Mouse (Mus musculus) cerebellum, postnatal 36 days (tissue): ENCODE data around the gene H13.

ENCODE experiments used
- DNase-seq, 2 experiments: peaks; one replicate each; pipeline ENCODE4 v3.0.0; 2021 to 2022; ENCODE audit warnings: mixed read lengths in 2 of 2

Gene H13

GRCm38 (mm10) chr2:152669256-152669638 lies at the start of gene H13:
Gene H13, plus strand, starts transcription at chr2:152669461.
- peak; percentile 89 for DNase-seq

- no peak for DNase-seq
These were observed 48.7 kb upstream of the H13 start for GRCm38 (mm10) chr2:152620367-152621134.

- DNase-seq, result no peak
These were observed 47.1 kb upstream of the H13 start for GRCm38 (mm10) chr2:152622151-152622550.

GRCm38 (mm10) chr2:152622953-152623352 lies 46.3 kb upstream of the H13 start, which contains the start of gene Defb25:
Gene Defb25, minus strand, starts transcription at chr2:152623053.
- DNase-seq, result no peak

GRCm38 (mm10) chr2:152624566-152624965 lies 44.7 kb upstream of the H13 start:
- DNase-seq, result no peak

GRCm38 (mm10) chr2:152625256-152625655 lies 44.0 kb upstream of the H13 start:
- no peak for DNase-seq

GRCm38 (mm10) chr2:152626774-152627591 lies 42.3 kb upstream of the H13 start, which contains the start of gene Rem1:
Gene Rem1, plus strand, starts transcription at chr2:152626951.
- DNase-seq, result no peak

- DNase-seq, result no peak
These were observed 41.2 kb upstream of the H13 start for GRCm38 (mm10) chr2:152628066-152628465.

GRCm38 (mm10) chr2:152629239-152629638 lies 40.0 kb upstream of the H13 start:
- DNase-seq, result no peak

- DNase-seq, result no peak
These were observed 39.4 kb upstream of the H13 start for GRCm38 (mm10) chr2:152629904-152630303.

- no peak for DNase-seq
These were observed 35.9 kb upstream of the H13 start for GRCm38 (mm10) chr2:152633334-152633733.

- DNase-seq, result no peak
These were observed 35.0 kb upstream of the H13 start for GRCm38 (mm10) chr2:152634311-152634710.

- DNase-seq, result no peak
These were observed 32.8 kb upstream of the H13 start for GRCm38 (mm10) chr2:152636246-152637005.

- no peak for DNase-seq
These were observed 32.3 kb upstream of the H13 start for GRCm38 (mm10) chr2:152637006-152637322.

- DNase-seq, result no peak
These were observed 31.9 kb upstream of the H13 start for GRCm38 (mm10) chr2:152637381-152637780.

- no peak for DNase-seq
These were observed 30.4 kb upstream of the H13 start for GRCm38 (mm10) chr2:152638865-152639264.

- DNase-seq, result no peak
These were observed 29.7 kb upstream of the H13 start for GRCm38 (mm10) chr2:152639406-152640113.

GRCm38 (mm10) chr2:152652901-152653620 lies 16.2 kb upstream of the H13 start:
- no peak for DNase-seq

GRCm38 (mm10) chr2:152653874-152654715 lies 15.2 kb upstream of the H13 start:
- no peak for DNase-seq

GRCm38 (mm10) chr2:152657398-152657797 lies 11.9 kb upstream of the H13 start:
- DNase-seq, result no peak

GRCm38 (mm10) chr2:152661163-152661562 lies 8.1 kb upstream of the H13 start:
- DNase-seq, result no peak
